Mouse (Mus musculus): ENCODE measurements around the gene Atad3a.

The Atad3a gene

DNA sequence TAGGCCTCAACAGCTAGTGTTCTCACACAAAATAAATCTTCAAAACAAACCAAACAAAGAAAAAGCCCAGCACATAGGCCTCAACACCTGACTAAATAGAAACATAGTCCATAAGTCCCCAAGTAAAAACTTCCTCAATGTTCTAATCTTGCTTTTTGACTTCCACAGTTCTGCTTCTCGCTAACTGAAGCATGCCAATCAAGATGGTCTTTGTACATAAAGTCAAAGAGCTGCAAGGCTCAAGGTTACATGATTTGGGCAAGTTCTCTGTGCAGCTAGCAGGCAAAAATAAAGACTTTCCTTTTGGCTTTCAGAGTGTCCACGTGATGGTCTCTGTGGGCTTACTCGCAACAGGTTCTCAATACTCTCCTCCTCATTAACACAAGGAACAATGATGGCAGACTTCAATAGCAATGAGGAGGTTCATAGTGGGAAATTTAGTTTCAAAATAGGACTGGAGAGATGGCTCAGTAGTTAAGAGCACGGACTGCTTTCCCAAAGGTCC lies 57.4 kb downstream of the Atad3a start:
- in situ Hi-C loops (cut with MboI; ENCODE audit: low pct_unique_long_range_greater_than_20kb in 1 of 2, low sequenced_read_pairs in 2 of 2, unreplicated experiment in 1 of 2) = loop anchor here in 1 of 2 experiments (5.0 kb wide), 1 partner anchor 51 kb away; the partner anchor contains the start of gene Mmp23

GRCm38 (mm10) chr4:155700425-155700824 lies 60.5 kb downstream of the Atad3a start:
- in situ Hi-C loops (cut with MboI; ENCODE audit: low pct_unique_long_range_greater_than_20kb in 1 of 2, low sequenced_read_pairs in 2 of 2, unreplicated experiment in 1 of 2) = loop anchor here in 1 of 2 experiments (5.0 kb wide), 1 partner anchor 48 kb away; the partner anchor contains the start of gene Mmp23

- in situ Hi-C loops (cut with MboI; ENCODE audit: low pct_unique_long_range_greater_than_20kb in 1 of 2, low sequenced_read_pairs in 2 of 2, unreplicated experiment in 1 of 2) = no loop called here
These were observed 64.3 kb downstream of the Atad3a start for GRCm38 (mm10) chr4:155696261-155697255.

- in situ Hi-C loops (cut with MboI; ENCODE audit: low pct_unique_long_range_greater_than_20kb in 1 of 2, low sequenced_read_pairs in 2 of 2, unreplicated experiment in 1 of 2) = no loop called here
These were observed 65.3 kb downstream of the Atad3a start for GRCm38 (mm10) chr4:155695531-155696062.

GRCm38 (mm10) chr4:155694482-155695401 lies 66.2 kb downstream of the Atad3a start:
- in situ Hi-C loops (cut with MboI; ENCODE audit: low pct_unique_long_range_greater_than_20kb in 1 of 2, low sequenced_read_pairs in 2 of 2, unreplicated experiment in 1 of 2) = no loop called here

- in situ Hi-C loops (cut with MboI; ENCODE audit: low pct_unique_long_range_greater_than_20kb in 1 of 2, low sequenced_read_pairs in 2 of 2, unreplicated experiment in 1 of 2) = no loop called here
These were observed 66.8 kb downstream of the Atad3a start, which contains the start of gene Fndc10 for GRCm38 (mm10) chr4:155694111-155694481. Fndc10 (plus strand) TSS chr4:155694342.

- in situ Hi-C loops (cut with MboI; ENCODE audit: low pct_unique_long_range_greater_than_20kb in 1 of 2, low sequenced_read_pairs in 2 of 2, unreplicated experiment in 1 of 2) = no loop called here
These were observed 68.5 kb downstream of the Atad3a start for GRCm38 (mm10) chr4:155692421-155692820.
